Mouse (Mus musculus) splenic B cell, adult 2 months (primary cell): Measurements from ENCODE around the gene Hoxb5.

Experiments used
- DNase-seq: peaks from one replicate; pipeline ENCODE4 v3.0.0-alpha.2; 2011; ENCODE audit warnings: low read depth, low spot score
- H3K27me3 ChIP-seq: 2 replicates; pipeline ENCODE4 v1.6.1; 2012; ENCODE audit warnings: mild to moderate bottlenecking, low read length, moderate library complexity, mixed read lengths; ENCODE audit not compliant: control insufficient read depth, poor library complexity, insufficient read depth, severe bottlenecking
- H3K36me3 ChIP-seq: 2 replicates; pipeline ENCODE4 v1.6.1; 2012; ENCODE audit warnings: mild to moderate bottlenecking, low read length, moderate library complexity, mixed read lengths; ENCODE audit not compliant: control insufficient read depth, poor library complexity, insufficient read depth, severe bottlenecking

Hoxb5 gene

GRCm38 (mm10) chr11:96300354-96301063 is 2.6 kb upstream of the Hoxb5 start:
- Histone ChIP-seq H3K36me3 (no peaks in the 10 kb centered on the region), H3K27me3 (peaks cover 2% of the 10 kb centered on the region; the same call in 1 of the 2 replicates)
- no peak for DNase-seq

- Histone ChIP-seq H3K27me3 (peaks cover 2% of the 10 kb centered on the region; the same call in 1 of the 2 replicates), H3K36me3 (no peaks in the 10 kb centered on the region)
- no peak for DNase-seq
Observed at GRCm38 (mm10) chr11:96301064-96301431, 2.1 kb upstream of the Hoxb5 start.

- Histone ChIP-seq H3K36me3 (no peaks in the 10 kb centered on the region), H3K27me3 (peaks cover 2% of the 10 kb centered on the region; the same call in 1 of the 2 replicates)
- DNase-seq, result no peak
Observed at GRCm38 (mm10) chr11:96301837-96302236, 1.3 kb upstream of the Hoxb5 start.

GRCm38 (mm10) chr11:96302381-96303150 is 570 bp upstream of the Hoxb5 start:
- no peaks in the 10 kb centered on the region for H3K36me3 ChIP-seq
- DNase-seq, result no peak
- H3K27me3 ChIP-seq, result peaks cover 2% of the 10 kb centered on the region; the same call in 1 of the 2 replicates

- Histone ChIP-seq H3K36me3 (no peaks in the 10 kb centered on the region), H3K27me3 (peaks cover 2% of the 10 kb centered on the region; the same call in 1 of the 2 replicates)
- no peak for DNase-seq
Observed at GRCm38 (mm10) chr11:96304381-96305195, 1.5 kb downstream of the Hoxb5 start.

GRCm38 (mm10) chr11:96305505-96306182 is 2.5 kb downstream of the Hoxb5 start:
- DNase-seq, result no peak
- no peaks in the 10 kb centered on the region; the same call in 1 of the 2 replicates for H3K27me3 ChIP-seq
- no peaks in the 10 kb centered on the region for H3K36me3 ChIP-seq

GRCm38 (mm10) chr11:96306183-96306907 is 3.2 kb downstream of the Hoxb5 start:
- no peaks in the 10 kb centered on the region for H3K36me3 ChIP-seq
- DNase-seq, result no peak
- H3K27me3 ChIP-seq, result no peaks in the 10 kb centered on the region

- H3K36me3 ChIP-seq, result no peaks in the 10 kb centered on the region
- H3K27me3 ChIP-seq, result no peaks in the 10 kb centered on the region
- no peak for DNase-seq
Observed at GRCm38 (mm10) chr11:96306908-96307269, 3.8 kb downstream of the Hoxb5 start.

- no peaks in the 10 kb centered on the region for H3K36me3 ChIP-seq
- no peak for DNase-seq
- 0 out of 2 replicates have a peak, but pooled peaks cover 1% of the 10 kb centered on the region for H3K27me3 ChIP-seq
Observed at GRCm38 (mm10) chr11:96308763-96309162, 5.6 kb downstream of the Hoxb5 start.

GRCm38 (mm10) chr11:96309288-96309687 is 6.2 kb downstream of the Hoxb5 start:
- H3K27me3 ChIP-seq, result 0 out of 2 replicates have a peak, but pooled peaks cover 1% of the 10 kb centered on the region
- no peak for DNase-seq
- H3K36me3 ChIP-seq, result no peaks in the 10 kb centered on the region

- Histone ChIP-seq H3K27me3 (0 out of 2 replicates have a peak, but pooled peaks cover 1% of the 10 kb centered on the region), H3K36me3 (no peaks in the 10 kb centered on the region)
- no peak for DNase-seq
Observed at GRCm38 (mm10) chr11:96310183-96310938, 7.2 kb downstream of the Hoxb5 start.

GRCm38 (mm10) chr11:96311097-96311496 is 8.0 kb downstream of the Hoxb5 start:
- H3K36me3 ChIP-seq, result no peaks in the 10 kb centered on the region
- no peak for DNase-seq
- 0 out of 2 replicates have a peak, but pooled peaks cover 1% of the 10 kb centered on the region for H3K27me3 ChIP-seq
